Comparison of ENCODE assay signal across 22 mouse cellular contexts in the genomic region with DNA sequence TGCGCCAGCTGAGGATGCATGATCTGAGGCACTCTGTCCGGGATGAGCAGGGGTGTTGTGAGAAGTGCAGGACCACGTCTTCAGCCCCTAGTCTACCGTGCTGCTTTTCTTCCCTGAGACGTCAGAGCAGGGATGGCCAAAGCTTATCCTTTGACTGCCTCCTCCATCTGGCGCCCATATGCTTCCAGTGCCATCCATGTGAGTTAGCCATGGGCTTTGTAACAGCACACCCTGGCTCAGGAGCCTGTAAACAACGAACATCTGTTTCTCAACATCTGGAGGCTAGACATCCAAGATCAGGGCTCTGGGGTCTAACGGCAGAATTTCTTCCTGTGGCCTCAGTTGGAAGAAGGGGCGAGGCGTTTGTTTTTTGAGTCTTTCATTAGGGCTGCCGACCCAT.
A peak's percentile ranks its signal among the peaks of the same experiment; 100 is the strongest.
DNase-seq lines count a peak whose midpoint lies in the region; ATAC-seq lines count a peak whose summit lies in the region.
"Had no signal": no experiment of that assay in that cellular context is flagged by ENCODE, and none has a peak within 500 bp of the region (broad histone marks: within the 10 kb centered on the region; RNA-seq: fewer than 3 reads in every experiment).

No protein-coding gene starts in this region.

- H3K27me3 ChIP-seq in limb, embryonic 10.5 days (ENCODE audit: low read depth, poor library complexity, severe bottlenecking): no peaks in the 10 kb centered on the region
- no peaks in the 10 kb centered on the region for H3K27me3 ChIP-seq in midbrain, embryonic 11.5 days (ENCODE audit: control insufficient read depth, insufficient read depth, low read length)
- H3K27me3 ChIP-seq: heart, embryonic 15.5 days; intestine, embryonic 15.5 days; liver, embryonic 15.5 days; midbrain, embryonic 12.5 days had no signal

- peaks cover 75% of the 10 kb centered on the region for H3K4me1 ChIP-seq in limb, embryonic 10.5 days
- peaks cover 6% of the 10 kb centered on the region for H3K4me1 ChIP-seq in midbrain, embryonic 11.5 days (ENCODE audit: control insufficient read depth, insufficient read depth, low read length)
- H3K4me1 ChIP-seq: intestine, embryonic 15.5 days; liver, embryonic 15.5 days had no signal

- no peak overlapping the region for H3K4me3 ChIP-seq in limb, embryonic 10.5 days
- no peak overlapping the region for H3K4me3 ChIP-seq in midbrain, embryonic 11.5 days (ENCODE audit: low read depth, low read length)
- H3K4me3 ChIP-seq: heart, adult 2 months; heart, embryonic 15.5 days; intestine, embryonic 15.5 days; liver, embryonic 15.5 days; midbrain, embryonic 12.5 days had no signal

- ATAC-seq in midbrain, embryonic 11.5 days (ENCODE audit: low FRiP score): no peak
- ATAC-seq: forebrain, postnatal 0 days; intestine, embryonic 15.5 days had no signal

- 20% methylated on average over 11 of the region's 11 CpGs for WGBS in limb, embryonic 10.5 days
- WGBS in midbrain, embryonic 11.5 days: 65% methylated on average over 11 of the region's 11 CpGs

- no peak overlapping the region for H3K9ac ChIP-seq in midbrain, embryonic 11.5 days (ENCODE audit: low read length)
- H3K9ac ChIP-seq: forebrain, postnatal 0 days; heart, embryonic 15.5 days; intestine, embryonic 15.5 days; liver, embryonic 15.5 days; midbrain, embryonic 12.5 days had no signal

- H3K4me2 ChIP-seq in midbrain, embryonic 11.5 days: no peak overlapping the region
- H3K4me2 ChIP-seq: heart, embryonic 15.5 days; intestine, embryonic 15.5 days; liver, embryonic 15.5 days; midbrain, embryonic 12.5 days had no signal

- H3K36me3 ChIP-seq in limb, embryonic 10.5 days: no peaks in the 10 kb centered on the region
- no peaks in the 10 kb centered on the region for H3K36me3 ChIP-seq in midbrain, embryonic 11.5 days (ENCODE audit: control insufficient read depth, insufficient read depth, low read length)
- H3K36me3 ChIP-seq: heart, embryonic 15.5 days; intestine, embryonic 15.5 days; liver, embryonic 15.5 days; midbrain, embryonic 12.5 days had no signal

- H3K27ac ChIP-seq in limb, embryonic 10.5 days: peak overlapping the region; percentile 86
- H3K27ac ChIP-seq in midbrain, embryonic 11.5 days (ENCODE audit: low read depth, low read length): no peak overlapping the region
- H3K27ac ChIP-seq: heart, adult 2 months; heart, embryonic 15.5 days; intestine, embryonic 15.5 days; liver, embryonic 15.5 days; midbrain, embryonic 12.5 days had no signal

- peak; percentile 61 to 71 for DNase-seq in cerebellum, postnatal 10 days
- DNase-seq in cerebellum, adult 18-20 months: no peak
- DNase-seq in retina, postnatal 1 day: peak; percentile 42
- no peak for DNase-seq in retina, embryonic 14.5 days (ENCODE audit: low spot score)
- DNase-seq in limb, embryonic 10.5 days (ENCODE audit: low spot score): peak; percentile 86
- DNase-seq in layer of hippocampus, adult 18-20 months (ENCODE audit: low spot score in 2 of 2): no peak
- DNase-seq in MN1 (ENCODE audit: low spot score): no peak
- DNase-seq in midbrain, embryonic 11.5 days (ENCODE audit: low spot score, missing footprints): no peak
- DNase-seq: adrenal gland, postnatal 10 days; cerebellum, adult 11 months; cerebellum, postnatal 36 days; forebrain, postnatal 0 days; gastrocnemius, postnatal 10 days; heart, adult 2 months; kidney, postnatal 4 days; lung, postnatal 14 days; right cerebral cortex, postnatal 14 days; thymus, postnatal 36 days had no signal

- H3K9me3 ChIP-seq in limb, embryonic 10.5 days (replicated peaks): no peaks in the 10 kb centered on the region
- H3K9me3 ChIP-seq in midbrain, embryonic 11.5 days (ENCODE audit: control insufficient read depth, low read length): no peaks in the 10 kb centered on the region; the same call in 1 of the 2 replicates
- H3K9me3 ChIP-seq: intestine, embryonic 15.5 days; liver, embryonic 15.5 days had no signal

Comparison
In these comparisons a context has a peak if more than half of its experiments do, and no peak if none do; other contexts are left out.
1. DNase-seq: peak in cerebellum, postnatal 10 days (2 of 2), retina, postnatal 1 day (single experiment) and limb, embryonic 10.5 days (single experiment); none in cerebellum, adult 18-20 months (0 of 2), retina, embryonic 14.5 days (single experiment), layer of hippocampus, adult 18-20 months (0 of 2), MN1 (single experiment) and midbrain, embryonic 11.5 days (single experiment).